Mouse (Mus musculus): ENCODE results near the gene Olfr1167.
"Not testable (repeated sequence)": the region's sequence is repeated elsewhere in the genome, so short reads cannot be mapped to it uniquely, and the experiment has no call there.

Olfr1167 gene

GRCm38 (mm10) chr2:88155093-88155492, at the start of gene Olfr1167:
Olfr1167 (minus strand) TSS chr2:88155193.
- not testable (repeated sequence) for DNase-seq (ENCODE audit: extremely low spot score)

- DNase-seq (ENCODE audit: extremely low spot score), result no peak
Measured at GRCm38 (mm10) chr2:88181580-88181979, 26.6 kb upstream of the Olfr1167 start, which contains the start of gene Olfr1168. Olfr1168 (plus strand) TSS chr2:88181880.

GRCm38 (mm10) chr2:88128172-88128571, 26.8 kb downstream of the Olfr1167 start, which contains the start of gene Olfr1166:
Olfr1166 (minus strand) TSS chr2:88128272.
- no peak for DNase-seq (ENCODE audit: extremely low spot score)

Measured in embryo, embryonic 9.5 days (tissue).